Mouse (Mus musculus) embryonic facial prominence, embryonic 15.5 days (tissue): ENCODE measurements around the gene Acaca. TPM values are rescaled to one million over a fixed set of nuclear protein-coding genes. Genes with fewer than 3 reads are reported as not detected.

Experiments used
- ATAC-seq: fragments of 200-750 bp; cut with Nextera tagmentation; 2 replicates; pipeline ENCODE4 v1.8.0; 2017; ENCODE audit warnings: low read depth, moderate TSS enrichment; ENCODE audit not compliant: insufficient number of reproducible peaks, low FRiP score, low TSS enrichment
- H3K27ac ChIP-seq: fragments of 300-500 bp; sonication (generic); replicated peaks from 2 replicates; pipeline ENCODE4 v1.5.1; 2015; ENCODE audit warnings: mild to moderate bottlenecking, inconsistent platforms
- H3K27me3 ChIP-seq: fragments of 300-500 bp; sonication (generic); 2 replicates; pipeline ENCODE4 v1.6.1; 2015; ENCODE audit warnings: inconsistent platforms
- H3K36me3 ChIP-seq: fragments of 300-500 bp; sonication (generic); 2 replicates; pipeline ENCODE4 v1.6.1; 2015; ENCODE audit warnings: mild to moderate bottlenecking, inconsistent platforms
- H3K4me1 ChIP-seq: fragments of 300-500 bp; sonication (generic); 2 replicates; pipeline ENCODE4 v1.6.1; 2015; ENCODE audit warnings: inconsistent platforms
- H3K4me2 ChIP-seq: fragments of 300-500 bp; sonication (generic); replicated peaks from 2 replicates; pipeline ENCODE4 v1.6.1; 2015; ENCODE audit warnings: mild to moderate bottlenecking, inconsistent platforms
- H3K4me3 ChIP-seq: fragments of 300-500 bp; sonication (generic); replicated peaks from 2 replicates; pipeline ENCODE4 v1.5.1; 2015; ENCODE audit warnings: mild to moderate bottlenecking, inconsistent platforms
- H3K9ac ChIP-seq: fragments of 300-500 bp; sonication (generic); 2 replicates; pipeline ENCODE4 v1.6.1; 2015; ENCODE audit warnings: inconsistent platforms
- H3K9me3 ChIP-seq: fragments of 300-500 bp; sonication (generic); replicated peaks from 2 replicates; pipeline ENCODE4 v1.6.1; 2016; ENCODE audit warnings: inconsistent platforms
- WGBS: fragments of 180-500 bp; shearing (Covaris S2); methylation state at CpG from one replicate; pipeline ENCODE4 v1.1.7; 2015; 5-methylcytosine and 5-hydroxymethylcytosine counted together
- polyA plus RNA-seq: library from polyadenylated mRNA; unstranded; fragments of >200 nt; fragmentation: Nextera tagmentation; extraction: Ambion mirVana; gene quantifications from 2 replicates; pipeline ENCODE4 v1.2.1, GENCODE M21; 2015

The Acaca gene
- polyA plus RNA-seq, 1 experiment from 2014 or later: 12.3 TPM

DNA sequence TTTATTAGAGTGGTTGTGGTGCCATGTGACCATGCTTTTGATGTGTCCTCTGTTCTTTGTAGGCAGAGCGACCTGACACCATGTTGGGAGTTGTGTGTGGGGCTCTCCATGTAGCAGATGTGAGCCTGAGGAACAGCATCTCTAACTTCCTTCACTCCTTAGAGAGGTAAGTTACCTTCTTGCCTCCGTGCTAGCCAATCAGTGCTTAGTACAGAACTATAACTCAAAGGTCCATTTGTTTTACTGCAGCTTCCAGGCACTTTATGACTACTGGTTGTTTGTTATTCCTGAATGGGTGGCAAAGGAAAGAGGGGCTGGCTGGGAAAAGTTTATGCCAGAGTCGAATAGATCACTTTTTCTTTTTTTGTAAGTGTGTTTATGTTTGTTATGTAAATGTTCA is 121.7 kb downstream of the Acaca start:
- Histone ChIP-seq H3K27ac (no peak overlapping the region), H3K27me3 (no peaks in the 10 kb centered on the region), H3K9ac (no peak overlapping the region), H3K9me3 (no peaks in the 10 kb centered on the region), H3K36me3 (peaks cover 34% of the 10 kb centered on the region), H3K4me1 (no peaks in the 10 kb centered on the region), H3K4me3 (no peak overlapping the region), H3K4me2 (no peak overlapping the region)
- 81% methylated on average over 3 of the region's 3 CpGs for WGBS
- ATAC-seq: no peak

DNA sequence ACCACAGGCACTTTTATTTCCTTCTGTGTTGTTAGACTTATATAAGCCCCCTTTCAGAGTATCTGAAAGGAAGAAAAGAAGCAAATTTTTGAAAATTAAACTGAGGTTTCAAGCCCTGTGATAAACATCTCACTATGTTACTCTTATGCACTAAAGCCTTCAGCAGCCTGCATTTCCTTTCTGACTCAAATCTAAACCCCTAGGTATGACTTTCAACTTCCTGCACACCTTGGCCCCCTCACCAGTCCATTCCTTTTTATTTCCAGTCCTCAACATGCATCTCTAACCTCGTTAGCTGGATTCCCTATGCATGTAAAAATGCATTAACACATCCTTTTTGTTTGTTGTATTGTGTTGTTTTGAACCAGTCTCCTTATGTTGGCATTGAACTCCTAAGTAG is 123.0 kb downstream of the Acaca start:
- no peak overlapping the region for H3K27ac ChIP-seq
- no peaks in the 10 kb centered on the region for H3K4me1 ChIP-seq
- H3K27me3 ChIP-seq: no peaks in the 10 kb centered on the region
- no peak for ATAC-seq
- no peaks in the 10 kb centered on the region for H3K9me3 ChIP-seq
- peaks cover 34% of the 10 kb centered on the region for H3K36me3 ChIP-seq
- no peak overlapping the region for H3K4me3 ChIP-seq
- no peak overlapping the region for H3K4me2 ChIP-seq
- 95% methylated on average over 1 of the region's 1 CpGs for WGBS
- no peak overlapping the region for H3K9ac ChIP-seq

DNA sequence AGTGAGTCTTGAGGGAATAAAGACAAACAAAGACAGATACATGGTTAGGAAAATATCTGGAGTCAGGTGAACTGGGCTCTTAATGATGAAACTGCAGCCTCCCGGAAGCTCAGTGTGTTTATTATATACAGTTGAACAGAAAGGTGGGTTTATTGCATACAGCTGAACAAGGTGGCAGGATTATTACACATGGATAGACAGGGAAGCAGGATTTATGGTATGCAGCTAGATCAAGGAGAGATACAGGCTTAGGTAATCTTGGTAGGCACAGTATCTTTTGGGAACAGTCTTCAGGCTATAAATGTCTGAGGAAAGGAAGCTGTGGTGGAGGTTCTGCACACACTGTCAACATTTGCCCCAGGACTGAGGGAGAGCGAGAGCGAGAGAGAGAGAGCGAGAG is 126.4 kb downstream of the Acaca start:
- Histone ChIP-seq H3K9ac (no peak overlapping the region), H3K36me3 (peaks cover 33% of the 10 kb centered on the region)
- no peak for ATAC-seq

DNA sequence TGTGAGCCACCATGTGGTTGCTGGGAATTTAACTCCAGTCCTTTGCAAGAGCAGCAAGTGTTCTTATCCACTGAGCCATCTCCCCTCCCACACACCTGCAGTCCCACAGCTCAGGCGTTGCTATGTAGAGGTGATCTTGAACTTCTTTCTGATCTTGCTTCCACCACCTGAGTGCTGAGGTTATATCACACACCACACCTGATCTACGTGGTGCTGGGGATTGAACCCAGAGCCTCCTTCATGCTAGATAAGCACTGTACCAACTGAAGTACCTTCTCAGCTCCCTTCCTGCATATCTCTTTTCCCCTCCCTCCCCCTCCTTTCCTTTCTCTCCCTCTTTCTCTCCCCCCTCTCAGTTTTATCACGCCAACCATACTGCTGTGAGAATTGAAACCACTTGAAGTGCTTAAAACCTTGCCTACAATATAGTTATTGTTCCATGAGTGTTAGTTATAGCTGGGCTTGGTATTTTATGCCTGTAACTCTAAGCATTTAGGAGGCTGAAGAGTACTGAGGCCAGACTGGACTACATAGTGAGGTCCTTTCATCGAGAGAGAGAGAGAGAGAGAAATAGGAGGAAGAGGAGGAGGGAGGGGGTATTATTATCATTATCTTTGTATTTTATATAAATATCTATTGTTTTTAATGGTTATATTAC is 128.7 kb downstream of the Acaca start:
- no peak for ATAC-seq
- Histone ChIP-seq H3K4me1 (no peaks in the 10 kb centered on the region), H3K27me3 (no peaks in the 10 kb centered on the region), H3K9ac (no peak overlapping the region), H3K4me2 (no peak overlapping the region), H3K27ac (no peak overlapping the region), H3K4me3 (no peak overlapping the region), H3K36me3 (peaks cover 31% of the 10 kb centered on the region), H3K9me3 (no peaks in the 10 kb centered on the region)
- 79% methylated on average over 4 of the region's 4 CpGs for WGBS

More for the DNA sequence above, 126.4 kb downstream of the Acaca start:
- Histone ChIP-seq H3K4me1 (no peaks in the 10 kb centered on the region), H3K4me2 (no peak overlapping the region), H3K27me3 (no peaks in the 10 kb centered on the region), H3K9me3 (no peaks in the 10 kb centered on the region), H3K4me3 (no peak overlapping the region), H3K27ac (no peak overlapping the region)
- WGBS: 83% methylated on average over 4 of the region's 4 CpGs

DNA sequence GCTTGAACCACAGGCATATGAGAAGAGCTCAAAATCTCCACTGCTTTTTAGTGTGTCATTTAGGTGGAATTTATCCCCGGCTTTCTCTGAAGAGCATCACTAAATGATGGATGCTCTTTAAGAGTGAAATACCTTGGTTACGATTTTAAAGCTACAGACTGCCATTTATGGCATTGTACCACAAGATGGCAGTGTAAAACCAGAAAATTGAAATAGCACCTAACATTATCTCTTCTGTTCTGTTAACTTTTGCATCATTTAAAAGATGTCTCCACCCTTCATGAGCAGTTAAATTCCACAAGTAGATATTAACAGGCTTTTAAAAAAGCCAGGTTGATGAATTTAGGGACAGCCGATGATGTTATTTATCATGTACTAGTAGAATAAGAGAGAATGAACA is 135.0 kb downstream of the Acaca start:
- ATAC-seq: no peak

DNA sequence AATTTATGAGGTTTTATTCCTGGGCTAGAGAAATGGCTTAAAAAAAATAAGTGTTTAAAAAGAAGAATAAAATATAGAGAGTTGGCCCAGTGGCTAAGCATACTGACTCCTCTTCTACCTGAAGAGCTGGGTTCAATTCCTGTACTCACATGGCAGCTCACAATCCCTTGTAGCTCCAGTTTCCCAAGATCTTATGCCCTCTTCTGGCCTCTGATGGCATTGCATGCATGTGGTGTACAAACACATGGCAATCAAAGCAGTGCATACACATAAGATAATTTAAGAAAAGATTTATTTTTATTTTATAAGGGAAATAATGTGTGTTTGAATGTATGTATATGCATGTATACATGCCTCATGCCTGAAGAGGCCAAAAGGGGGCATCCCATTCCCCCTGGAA is 138.6 kb downstream of the Acaca start:
- H3K36me3 ChIP-seq: peaks cover 56% of the 10 kb centered on the region
- H3K4me1 ChIP-seq: 0 out of 2 replicates have a peak, but pooled peaks cover 4% of the 10 kb centered on the region
- no peak overlapping the region for H3K4me3 ChIP-seq
- no peaks in the 10 kb centered on the region for H3K27me3 ChIP-seq
- H3K4me2 ChIP-seq: no peak overlapping the region
- no peak overlapping the region for H3K9ac ChIP-seq
- no peak overlapping the region for H3K27ac ChIP-seq
- H3K9me3 ChIP-seq: no peaks in the 10 kb centered on the region
- ATAC-seq: no peak

More for the DNA sequence above, 135.0 kb downstream of the Acaca start:
- H3K4me1 ChIP-seq: no peaks in the 10 kb centered on the region
- peaks cover 59% of the 10 kb centered on the region for H3K36me3 ChIP-seq
- WGBS: 65% methylated on average over 3 of the region's 3 CpGs
- H3K4me3 ChIP-seq: no peak overlapping the region
- no peak overlapping the region for H3K4me2 ChIP-seq
- H3K9me3 ChIP-seq: no peaks in the 10 kb centered on the region
- H3K9ac ChIP-seq: no peak overlapping the region
- H3K27ac ChIP-seq: no peak overlapping the region
- no peaks in the 10 kb centered on the region for H3K27me3 ChIP-seq

DNA sequence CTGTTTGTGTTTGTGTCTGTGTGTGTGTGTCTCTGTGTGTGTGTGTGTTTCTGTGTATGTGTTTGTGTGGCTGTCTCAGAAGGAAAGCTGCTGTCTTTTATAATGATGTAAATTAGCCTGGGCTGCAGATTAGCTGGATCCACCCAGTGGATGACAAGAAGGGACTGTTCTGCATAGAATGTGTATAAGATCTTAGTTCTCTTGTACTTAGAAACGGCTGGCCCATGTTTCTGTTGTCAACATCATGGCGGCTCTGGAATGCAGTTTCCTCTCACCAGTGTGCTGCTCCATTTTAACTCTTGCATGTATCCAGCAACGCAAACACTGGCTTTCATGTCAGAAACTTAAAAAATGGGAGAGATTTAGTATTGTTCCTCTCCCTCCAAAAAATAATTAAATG is 141.0 kb downstream of the Acaca start:
- 32% methylated on average over 3 of the region's 3 CpGs for WGBS
- peaks cover 43% of the 10 kb centered on the region for H3K36me3 ChIP-seq

DNA sequence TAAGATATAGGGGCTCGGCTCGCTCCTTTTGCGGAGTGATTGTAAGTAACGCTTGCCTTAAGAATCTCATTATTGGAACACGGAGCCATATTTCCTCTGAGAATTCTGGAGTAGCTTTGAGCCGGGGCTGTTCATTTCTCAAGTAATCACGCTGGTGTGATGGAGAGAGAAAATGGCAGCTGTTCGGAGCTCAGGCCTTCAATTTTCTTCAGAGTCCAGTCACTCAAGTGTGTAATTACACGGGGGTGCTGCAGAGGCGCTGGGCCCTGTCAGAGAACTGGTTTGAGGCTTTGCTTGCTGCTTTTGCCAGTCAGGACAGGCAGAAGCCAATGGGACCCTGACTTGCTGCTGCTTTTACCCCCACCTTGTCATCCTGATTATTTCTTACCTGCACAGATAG is 142.5 kb downstream of the Acaca start:
- ATAC-seq: no peak
- Histone ChIP-seq H3K4me1 (0 out of 2 replicates have a peak, but pooled peaks cover 4% of the 10 kb centered on the region), H3K36me3 (peaks cover 37% of the 10 kb centered on the region), H3K27me3 (no peaks in the 10 kb centered on the region), H3K4me3 (no peak overlapping the region), H3K4me2 (no peak overlapping the region), H3K9ac (no peak overlapping the region), H3K9me3 (no peaks in the 10 kb centered on the region), H3K27ac (no peak overlapping the region)
- 46% methylated on average over 10 of the region's 10 CpGs for WGBS

More for the DNA sequence above, 141.0 kb downstream of the Acaca start:
- H3K4me1 ChIP-seq: 0 out of 2 replicates have a peak, but pooled peaks cover 4% of the 10 kb centered on the region
- no peak overlapping the region for H3K27ac ChIP-seq
- H3K27me3 ChIP-seq: no peaks in the 10 kb centered on the region
- no peak overlapping the region for H3K4me2 ChIP-seq
- ATAC-seq: no peak
- H3K9me3 ChIP-seq: no peaks in the 10 kb centered on the region
- no peak overlapping the region for H3K4me3 ChIP-seq
- no peak overlapping the region for H3K9ac ChIP-seq

DNA sequence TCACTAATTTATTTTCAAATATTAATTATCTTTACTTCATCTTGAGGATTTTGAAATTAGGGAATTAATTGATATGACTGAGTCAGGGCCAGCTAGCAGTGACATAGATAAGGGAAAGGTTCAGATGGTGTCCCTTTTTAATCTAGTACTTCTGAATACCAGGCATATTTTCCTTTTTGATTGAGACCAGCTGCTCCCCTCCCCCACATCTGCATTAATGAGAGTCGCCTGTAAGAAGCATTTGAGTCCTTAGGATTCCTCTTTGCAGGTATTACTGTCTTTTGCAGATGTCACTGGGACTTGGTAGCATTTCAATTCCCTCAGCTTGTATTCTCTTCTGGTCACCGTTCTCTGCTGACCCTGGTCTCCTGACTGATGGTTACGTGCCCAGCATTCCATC is 143.1 kb downstream of the Acaca start:
- 57% methylated on average over 3 of the region's 3 CpGs for WGBS
- Histone ChIP-seq H3K27ac (no peak overlapping the region), H3K9ac (no peak overlapping the region), H3K4me1 (0 out of 2 replicates have a peak, but pooled peaks cover 4% of the 10 kb centered on the region), H3K9me3 (no peaks in the 10 kb centered on the region), H3K4me2 (no peak overlapping the region), H3K27me3 (no peaks in the 10 kb centered on the region), H3K36me3 (peaks cover 39% of the 10 kb centered on the region), H3K4me3 (no peak overlapping the region)
- no peak for ATAC-seq

DNA sequence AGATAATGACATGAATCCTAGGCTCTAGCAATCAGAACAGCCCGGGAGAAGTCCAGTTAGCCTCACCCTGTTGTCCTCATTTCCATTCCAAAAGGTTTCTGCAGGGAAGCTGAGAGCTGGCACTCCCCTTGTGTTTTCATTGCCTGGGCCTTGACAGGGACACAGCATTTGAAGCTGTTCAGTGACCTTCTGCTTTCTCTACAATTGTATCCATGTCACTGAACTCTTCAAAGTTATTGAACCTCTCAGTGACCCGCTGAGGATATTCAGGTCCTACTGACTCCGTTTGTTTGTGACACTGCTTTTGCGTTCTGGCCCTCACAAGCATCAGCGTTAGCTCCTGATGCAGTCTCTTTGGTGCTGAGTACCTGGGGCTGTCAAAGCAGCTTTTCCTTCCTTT is 147.5 kb downstream of the Acaca start:
- Histone ChIP-seq H3K4me1 (0 out of 2 replicates have a peak, but pooled peaks cover 2% of the 10 kb centered on the region), H3K36me3 (peaks cover 35% of the 10 kb centered on the region; the same call in 1 of the 2 replicates), H3K27me3 (no peaks in the 10 kb centered on the region), H3K9me3 (no peaks in the 10 kb centered on the region), H3K27ac (no peak overlapping the region), H3K9ac (no peak overlapping the region), H3K4me3 (no peak overlapping the region), H3K4me2 (no peak overlapping the region)
- WGBS: 72% methylated on average over 5 of the region's 5 CpGs
- no peak for ATAC-seq

DNA sequence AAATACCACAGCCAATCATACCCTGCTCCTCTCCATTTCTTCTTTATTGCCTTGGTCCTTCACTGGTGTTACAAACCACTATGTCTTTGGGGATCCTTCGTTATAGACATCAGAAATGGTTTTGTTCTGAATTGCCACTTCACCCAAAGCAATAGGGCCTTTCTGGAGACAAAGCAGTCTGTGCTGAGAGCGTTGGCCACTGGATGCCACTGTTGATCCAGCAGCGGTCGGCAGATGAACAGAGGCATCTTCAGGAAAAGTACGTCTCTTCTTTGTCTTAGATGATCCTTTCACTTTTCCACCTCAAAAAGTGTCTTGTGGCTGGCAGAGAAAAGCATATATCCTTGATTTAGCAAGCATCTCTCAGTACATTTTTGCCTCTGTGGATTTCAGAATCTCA is 151.8 kb downstream of the Acaca start:
- no peaks in the 10 kb centered on the region for H3K9me3 ChIP-seq
- H3K4me3 ChIP-seq: no peak overlapping the region
- WGBS: 81% methylated on average over 5 of the region's 5 CpGs
- H3K27ac ChIP-seq: no peak overlapping the region
- H3K4me1 ChIP-seq: no peaks in the 10 kb centered on the region
- ATAC-seq: no peak
- H3K36me3 ChIP-seq: peaks cover 31% of the 10 kb centered on the region; the same call in 1 of the 2 replicates
- no peak overlapping the region for H3K4me2 ChIP-seq
- no peak overlapping the region for H3K9ac ChIP-seq
- H3K27me3 ChIP-seq: no peaks in the 10 kb centered on the region
